Mouse (Mus musculus) midbrain, postnatal 0 days (tissue): ENCODE measurements around the gene Arhgap25. TPM values are rescaled to one million over a fixed set of nuclear protein-coding genes. Genes with fewer than 3 reads are reported as not detected.

Experiments
- ATAC-seq: fragments of 200-750 bp; cut with Nextera tagmentation; 2 replicates; pipeline ENCODE4 v1.8.0; 2017; ENCODE audit warnings: moderate number of reproducible peaks, mild to moderate bottlenecking, moderate TSS enrichment, moderate library complexity; ENCODE audit not compliant: low FRiP score
- DNase-seq: peaks from one replicate; pipeline ENCODE4 v3.0.0-alpha.2; 2015; ENCODE audit warnings: low spot score
- H3K27ac ChIP-seq: fragments of 300-500 bp; sonication (generic); 2 replicates; pipeline ENCODE4 v1.5.1; 2014; ENCODE audit warnings: low read depth, mild to moderate bottlenecking, low read length, mixed read lengths
- H3K27me3 ChIP-seq: fragments of 300-500 bp; sonication (generic); 2 replicates; pipeline ENCODE4 v1.6.1; 2014; ENCODE audit warnings: low read length, control low read depth, mixed read lengths; ENCODE audit not compliant: insufficient read depth
- H3K36me3 ChIP-seq: fragments of 300-500 bp; sonication (generic); 2 replicates; pipeline ENCODE4 v1.6.1; 2014; ENCODE audit warnings: low read length, control low read depth, mixed read lengths; ENCODE audit not compliant: insufficient read depth
- H3K4me1 ChIP-seq: fragments of 300-500 bp; sonication (generic); 2 replicates; pipeline ENCODE4 v1.6.1; 2014; ENCODE audit warnings: mild to moderate bottlenecking, control low read depth, antibody characterized with exemption, low read length, mixed read lengths; ENCODE audit not compliant: insufficient read depth
- H3K4me2 ChIP-seq: fragments of 300-500 bp; sonication (generic); 2 replicates; pipeline ENCODE4 v1.6.1; 2014; ENCODE audit warnings: low read depth, mild to moderate bottlenecking, low read length, mixed read lengths; ENCODE audit not compliant: poor library complexity, severe bottlenecking
- H3K4me3 ChIP-seq: fragments of 300-500 bp; sonication (generic); 2 replicates; pipeline ENCODE4 v1.5.1; 2014; ENCODE audit warnings: low read depth, mild to moderate bottlenecking, low read length, moderate library complexity
- H3K9ac ChIP-seq: fragments of 300-500 bp; sonication (generic); replicated peaks from 2 replicates; pipeline ENCODE4 v1.6.1; 2014; ENCODE audit warnings: mild to moderate bottlenecking, low read length, moderate library complexity, mixed read lengths; ENCODE audit not compliant: poor library complexity, severe bottlenecking
- H3K9me3 ChIP-seq: fragments of 300-500 bp; sonication (generic); 2 replicates; pipeline ENCODE4 v1.6.1; 2016; ENCODE audit warnings: low read length, control low read depth
- CTCF ChIP-seq: IDR thresholded peaks from 2 replicates; pipeline ENCODE4 v1.5.1; 2016; ENCODE audit warnings: antibody characterized with exemption, mild to moderate bottlenecking
- WGBS: fragments of 180-500 bp; shearing (Covaris S2); extraction: QIAGEN DNeasy Blood & Tissue Kit; methylation state at CpG from one replicate; pipeline ENCODE4 v1.1.7; 2014; 5-methylcytosine and 5-hydroxymethylcytosine counted together
- polyA plus RNA-seq: library from polyadenylated mRNA; unstranded; fragments of >200 nt; fragmentation: Nextera tagmentation; extraction: Ambion mirVana; gene quantifications from 2 replicates; pipeline ENCODE4 v1.2.1, GENCODE M21; 2015
- total RNA-seq: library from RNA; depleted of rRNA; stranded (reverse); fragments of >200 nt; gene quantifications from 2 replicates; pipeline ENCODE4 v1.2.3, GENCODE M21; 2014

Gene Arhgap25
- total and polyA plus RNA-seq, 2 experiments from 2014 or later = 0.93 to 1.2 TPM

GRCm38 (mm10) chr6:87547431-87547830 is 14.4 kb upstream of the Arhgap25 start:
- H3K4me1 ChIP-seq = no peaks in the 10 kb centered on the region
- no peak for TF ChIP-seq CTCF
- no peaks in the 10 kb centered on the region for H3K27me3 ChIP-seq
- ATAC-seq = no peak
- peaks cover 6% of the 10 kb centered on the region; the same call in 1 of the 2 replicates for H3K9me3 ChIP-seq
- no peak overlapping the region for H3K4me3 ChIP-seq
- no peaks in the 10 kb centered on the region for H3K36me3 ChIP-seq
- no peak overlapping the region for H3K4me2 ChIP-seq
- no peak overlapping the region for H3K27ac ChIP-seq
- 85% methylated on average over 4 of the region's 4 CpGs for WGBS
- no peak overlapping the region for H3K9ac ChIP-seq
- DNase-seq = no peak

DNA sequence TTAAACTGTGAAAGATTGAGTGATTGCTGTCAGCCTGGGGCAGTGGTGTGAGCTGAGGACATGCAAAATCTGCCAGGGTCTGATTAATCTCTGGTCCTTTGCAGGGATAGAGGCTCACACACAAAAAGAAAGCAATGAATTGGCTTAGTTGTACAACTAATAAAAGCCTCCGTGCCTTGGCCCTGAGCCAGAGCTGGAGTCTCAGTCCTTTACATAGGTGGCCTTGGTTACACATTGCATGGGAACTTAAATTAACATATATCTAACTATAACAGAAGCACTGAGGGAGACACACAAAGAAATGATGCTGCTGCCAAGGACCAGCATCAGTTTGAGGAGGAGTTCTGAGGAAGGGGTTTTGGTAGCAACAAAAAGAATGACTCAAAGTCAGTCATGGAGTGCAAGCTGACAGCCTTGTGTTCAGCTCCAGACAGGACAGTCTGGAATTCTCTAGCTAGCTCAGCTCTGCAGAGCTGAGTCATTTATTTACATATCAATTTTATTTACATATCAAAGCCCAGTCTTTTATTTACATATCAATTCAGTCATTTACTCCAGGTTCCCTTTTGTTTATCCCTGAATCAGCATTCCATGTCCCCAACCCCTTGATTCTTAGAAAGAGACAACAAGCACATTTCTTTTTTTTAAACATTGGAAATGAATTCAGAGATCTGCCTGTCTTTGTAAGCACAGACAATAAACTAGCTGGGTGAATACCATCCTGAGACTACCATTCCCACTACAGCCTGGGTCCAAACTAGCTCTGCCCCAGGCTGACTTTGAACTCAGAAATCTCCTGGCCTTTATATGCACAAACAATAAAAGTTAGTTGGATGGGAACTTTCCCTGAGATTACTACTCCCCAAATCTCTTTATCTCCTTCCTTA is 12.5 kb upstream of the Arhgap25 start:
- Histone ChIP-seq H3K27ac (no peak overlapping the region), H3K4me1 (no peaks in the 10 kb centered on the region), H3K9me3 (peaks cover 6% of the 10 kb centered on the region; the same call in 1 of the 2 replicates), H3K27me3 (no peaks in the 10 kb centered on the region), H3K4me2 (no peak overlapping the region), H3K9ac (no peak overlapping the region), H3K4me3 (no peak overlapping the region), H3K36me3 (no peaks in the 10 kb centered on the region)
- DNase-seq (peak; percentile 69), ATAC-seq (no peak)
- WGBS = 11% methylated on average over 1 of the region's 1 CpGs
- no peak for TF ChIP-seq CTCF

GRCm38 (mm10) chr6:87542027-87542426 is 9.0 kb upstream of the Arhgap25 start:
- no peak for ATAC-seq
- Histone ChIP-seq H3K27me3 (no peaks in the 10 kb centered on the region), H3K4me1 (no peaks in the 10 kb centered on the region), H3K4me3 (no peak overlapping the region), H3K9ac (no peak overlapping the region), H3K4me2 (no peak overlapping the region), H3K9me3 (peaks cover 6% of the 10 kb centered on the region; the same call in 1 of the 2 replicates), H3K36me3 (no peaks in the 10 kb centered on the region), H3K27ac (no peak overlapping the region)
- no peak for TF ChIP-seq CTCF
- 76% methylated on average over 9 of the region's 9 CpGs for WGBS
- DNase-seq = no peak

- ATAC-seq (no peak), DNase-seq (no peak)
- Histone ChIP-seq H3K4me2 (no peak overlapping the region), H3K4me1 (no peaks in the 10 kb centered on the region), H3K27me3 (no peaks in the 10 kb centered on the region), H3K9ac (no peak overlapping the region), H3K4me3 (no peak overlapping the region), H3K36me3 (no peaks in the 10 kb centered on the region), H3K27ac (no peak overlapping the region), H3K9me3 (peaks cover under 1% of the 10 kb centered on the region; the same call in 1 of the 2 replicates)
- TF ChIP-seq CTCF = no peak
- 88% methylated on average over 6 of the region's 6 CpGs for WGBS
Observed at GRCm38 (mm10) chr6:87541171-87541571, 8.1 kb upstream of the Arhgap25 start.

GRCm38 (mm10) chr6:87538376-87539270 is 5.6 kb upstream of the Arhgap25 start:
- Histone ChIP-seq H3K27me3 (no peaks in the 10 kb centered on the region), H3K4me2 (no peak overlapping the region), H3K9me3 (no peaks in the 10 kb centered on the region), H3K4me3 (no peak overlapping the region), H3K4me1 (no peaks in the 10 kb centered on the region), H3K27ac (no peak overlapping the region), H3K36me3 (no peaks in the 10 kb centered on the region), H3K9ac (no peak overlapping the region)
- no peak for TF ChIP-seq CTCF
- no peak for DNase-seq
- no peak for ATAC-seq
- WGBS = 78% methylated on average over 15 of the region's 15 CpGs
